Mouse (Mus musculus): ENCODE results near the gene Man1b1. TPM values are rescaled to one million over a fixed set of nuclear protein-coding genes. Genes with fewer than 3 reads are reported as not detected.

The Man1b1 gene
- total RNA-seq, 1 experiment: 73.0 TPM

DNA sequence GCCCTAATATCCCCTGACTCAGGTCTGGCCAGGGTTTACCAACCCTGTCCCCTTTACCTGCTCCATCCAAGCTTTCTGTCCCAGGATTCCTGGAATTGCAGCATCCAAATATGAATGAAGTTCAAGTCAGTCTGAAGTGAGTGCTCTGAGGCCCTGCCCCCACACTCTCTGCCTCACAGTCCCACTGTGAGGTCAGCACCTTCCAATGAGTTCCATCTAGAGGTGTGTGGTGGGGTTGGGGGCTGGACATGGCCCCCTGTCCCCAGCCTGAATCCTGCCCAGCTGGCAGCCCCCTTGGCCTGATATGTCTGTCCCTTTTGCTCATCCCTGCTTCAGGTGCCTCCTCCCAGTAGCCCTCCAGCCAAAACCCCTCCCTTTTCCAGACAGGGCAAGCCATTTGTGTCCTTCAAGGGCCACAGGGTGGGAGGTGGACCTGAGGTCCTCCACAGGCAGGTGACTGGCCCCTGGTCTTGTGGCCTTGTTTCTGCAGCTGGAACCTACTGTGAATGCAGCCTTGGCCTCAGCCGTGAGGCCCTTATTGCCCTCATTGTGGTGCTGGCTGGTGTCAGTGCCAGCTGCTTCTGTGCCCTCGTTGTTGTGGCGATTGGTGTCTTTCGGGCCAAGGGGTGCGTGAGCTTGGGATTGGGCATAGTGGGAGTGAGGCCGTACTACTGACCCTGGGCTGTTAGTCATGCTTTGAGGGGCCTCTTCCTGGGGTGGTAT, 44.0 kb upstream of the Man1b1 start, which contains the start of gene Tmem210:
Gene Tmem210 (plus strand): TSS at position 219 of the 723 bp plus-strand sequence.
- no peak for DNase-seq (ENCODE audit: low read depth, low spot score)
- Histone ChIP-seq H3K4me1 (ENCODE audit: control insufficient read depth in 2 of 2, insufficient read depth in 2 of 2, low read length in 2 of 2, poor library complexity in 1 of 2) (peaks cover 0 to 13% of the 10 kb centered on the region in 2 experiments; a peak in 1 of 4 replicates), H3K9ac (ENCODE audit: insufficient read depth, low read depth, low read length, poor library complexity, severe bottlenecking) (no peak within 1 kb of the TSS), H3K4me3 (ENCODE audit: insufficient read depth in 1 of 2, low read depth in 1 of 2, low read length in 2 of 2, poor library complexity in 1 of 2, severe bottlenecking in 1 of 2) (no peak within 1 kb of the TSS), H3K9me3 (ENCODE audit: control insufficient read depth, insufficient read depth, low read depth, low read length) (no peaks in the 10 kb centered on the region), H3K27ac (ENCODE audit: insufficient read depth, low read depth, low read length, poor library complexity, severe bottlenecking) (no peak within 1 kb of the TSS), H3K36me3 (ENCODE audit: control insufficient read depth, insufficient read depth, low read length, poor library complexity, severe bottlenecking) (peaks cover 14% of the 10 kb centered on the region; the same call in 1 of the 2 replicates)
- in situ Hi-C loops (cut with MboI; ENCODE audit: low sequenced_read_pairs in 2 of 2, unreplicated experiment in 2 of 2): no loop called here
- TF ChIP-seq CHD2 (IDR thresholded peaks at IDR 0.05; ENCODE audit: low read depth, low read length): no peak
- no peak for TF ChIP-seq ZNF384 (IDR thresholded peaks at IDR 0.05; ENCODE audit: low read depth, low read length)
- no peak for TF ChIP-seq ZC3H11A (IDR thresholded peaks at IDR 0.05; ENCODE audit: borderline replicate concordance, low read depth, low read length)

DNA sequence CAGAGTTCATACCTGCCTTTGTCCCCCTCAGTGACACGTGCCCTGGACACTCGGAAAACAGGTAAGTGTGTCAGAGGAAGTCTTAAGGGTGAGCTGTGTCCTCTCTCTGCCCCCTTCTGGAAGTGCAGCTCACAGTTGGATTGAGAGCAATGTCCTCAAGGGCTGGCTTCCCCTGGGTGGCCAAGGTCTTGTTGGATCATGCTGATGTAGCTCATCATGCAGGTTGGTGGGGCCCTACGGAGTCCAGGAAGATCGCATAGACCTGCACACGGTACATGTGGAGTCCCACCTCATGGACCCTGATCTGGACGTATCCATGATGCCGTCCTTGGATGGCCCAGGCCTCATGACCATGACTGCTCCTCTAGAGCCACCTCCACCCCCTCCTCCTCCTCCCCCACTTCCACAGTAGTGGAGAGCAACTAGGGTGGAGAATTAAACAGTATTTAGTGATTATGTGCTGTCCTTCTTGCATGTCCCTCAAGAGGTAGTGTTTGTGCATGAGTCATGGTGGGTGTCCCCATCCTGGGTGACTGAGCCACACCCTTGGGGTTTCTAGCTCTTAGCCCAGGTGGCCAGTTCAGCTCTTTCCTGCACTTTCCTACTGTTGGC, 43.3 kb upstream of the Man1b1 start:
- H3K9me3 ChIP-seq (ENCODE audit: control insufficient read depth, insufficient read depth, low read depth, low read length): no peaks in the 10 kb centered on the region
- H3K4me3 ChIP-seq (ENCODE audit: insufficient read depth in 1 of 2, low read depth in 1 of 2, low read length in 2 of 2, poor library complexity in 1 of 2, severe bottlenecking in 1 of 2): no peak overlapping the region
- peaks cover 13% of the 10 kb centered on the region; the same call in 1 of the 2 replicates for H3K36me3 ChIP-seq (ENCODE audit: control insufficient read depth, insufficient read depth, low read length, poor library complexity, severe bottlenecking)
- peaks cover 0 to 13% of the 10 kb centered on the region in 2 experiments; a peak in 1 of 4 replicates for H3K4me1 ChIP-seq (ENCODE audit: control insufficient read depth in 2 of 2, insufficient read depth in 2 of 2, low read length in 2 of 2, poor library complexity in 1 of 2)
- TF ChIP-seq ZNF384 (IDR thresholded peaks at IDR 0.05; ENCODE audit: low read depth, low read length) (no peak), ZC3H11A (IDR thresholded peaks at IDR 0.05; ENCODE audit: borderline replicate concordance, low read depth, low read length) (no peak), MAFK (IDR thresholded peaks at IDR 0.05; ENCODE audit: insufficient read depth, low read depth, low read length) (no peak)
- no peak for DNase-seq (ENCODE audit: low read depth, low spot score)
- no peak overlapping the region for H3K9ac ChIP-seq (ENCODE audit: insufficient read depth, low read depth, low read length, poor library complexity, severe bottlenecking)
- in situ Hi-C loops (cut with MboI; ENCODE audit: low sequenced_read_pairs in 2 of 2, unreplicated experiment in 2 of 2): no loop called here
- no peak overlapping the region for H3K27ac ChIP-seq (ENCODE audit: insufficient read depth, low read depth, low read length, poor library complexity, severe bottlenecking)

DNA sequence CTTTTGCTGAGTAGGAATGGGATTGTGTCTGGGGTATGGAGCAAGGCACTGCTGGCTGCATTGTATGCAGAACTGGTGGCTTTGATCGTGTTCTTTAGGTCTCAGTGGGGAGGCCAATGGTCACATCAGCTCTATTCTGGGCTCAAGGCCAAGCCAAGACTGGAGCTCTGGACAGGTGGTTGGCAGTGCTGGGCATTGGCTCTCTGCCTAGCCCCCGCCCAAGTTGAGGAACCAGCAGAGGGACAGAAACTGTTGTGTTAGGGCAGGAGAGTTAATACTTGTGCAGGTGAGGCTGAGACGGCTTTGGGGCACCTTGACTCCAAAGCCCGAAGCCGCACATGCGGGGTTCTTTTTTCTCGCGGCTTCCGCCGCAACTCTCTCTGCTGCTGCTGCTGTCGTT, 42.5 kb upstream of the Man1b1 start, which contains the start of gene Lrrc26:
Gene Lrrc26 (plus strand): TSS at position 265 of the 400 bp plus-strand sequence.
- H3K9ac ChIP-seq (ENCODE audit: insufficient read depth, low read depth, low read length, poor library complexity, severe bottlenecking): peak within 1 kb of the TSS; percentile 18; the same call in 1 of the 2 replicates
- in situ Hi-C loops (cut with MboI; ENCODE audit: low sequenced_read_pairs in 2 of 2, unreplicated experiment in 2 of 2): no loop called here
- no peak within 1 kb of the TSS for H3K27ac ChIP-seq (ENCODE audit: insufficient read depth, low read depth, low read length, poor library complexity, severe bottlenecking)
- H3K4me3 ChIP-seq (ENCODE audit: insufficient read depth in 1 of 2, low read depth in 1 of 2, low read length in 2 of 2, poor library complexity in 1 of 2, severe bottlenecking in 1 of 2): peak within 1 kb of the TSS; percentile 54 to 66
- no peak for DNase-seq (ENCODE audit: low read depth, low spot score)
- no peaks in the 10 kb centered on the region for H3K9me3 ChIP-seq (ENCODE audit: control insufficient read depth, insufficient read depth, low read depth, low read length)
- TF ChIP-seq HCFC1 (IDR thresholded peaks at IDR 0.05; ENCODE audit: borderline replicate concordance, insufficient read depth, low read length): no peak
- TF ChIP-seq MAFK (IDR thresholded peaks at IDR 0.05; ENCODE audit: insufficient read depth, low read depth, low read length): no peak
- TF ChIP-seq ZC3H11A (IDR thresholded peaks at IDR 0.05; ENCODE audit: borderline replicate concordance, low read depth, low read length): no peak
- no peak for TF ChIP-seq ZNF384 (IDR thresholded peaks at IDR 0.05; ENCODE audit: low read depth, low read length)
- TF ChIP-seq CHD2 (IDR thresholded peaks at IDR 0.05; ENCODE audit: low read depth, low read length): no peak
- peaks cover 0 to 13% of the 10 kb centered on the region in 2 experiments; a peak in 1 of 4 replicates for H3K4me1 ChIP-seq (ENCODE audit: control insufficient read depth in 2 of 2, insufficient read depth in 2 of 2, low read length in 2 of 2, poor library complexity in 1 of 2)
- peaks cover 8% of the 10 kb centered on the region; the same call in 1 of the 2 replicates for H3K36me3 ChIP-seq (ENCODE audit: control insufficient read depth, insufficient read depth, low read length, poor library complexity, severe bottlenecking)

DNA sequence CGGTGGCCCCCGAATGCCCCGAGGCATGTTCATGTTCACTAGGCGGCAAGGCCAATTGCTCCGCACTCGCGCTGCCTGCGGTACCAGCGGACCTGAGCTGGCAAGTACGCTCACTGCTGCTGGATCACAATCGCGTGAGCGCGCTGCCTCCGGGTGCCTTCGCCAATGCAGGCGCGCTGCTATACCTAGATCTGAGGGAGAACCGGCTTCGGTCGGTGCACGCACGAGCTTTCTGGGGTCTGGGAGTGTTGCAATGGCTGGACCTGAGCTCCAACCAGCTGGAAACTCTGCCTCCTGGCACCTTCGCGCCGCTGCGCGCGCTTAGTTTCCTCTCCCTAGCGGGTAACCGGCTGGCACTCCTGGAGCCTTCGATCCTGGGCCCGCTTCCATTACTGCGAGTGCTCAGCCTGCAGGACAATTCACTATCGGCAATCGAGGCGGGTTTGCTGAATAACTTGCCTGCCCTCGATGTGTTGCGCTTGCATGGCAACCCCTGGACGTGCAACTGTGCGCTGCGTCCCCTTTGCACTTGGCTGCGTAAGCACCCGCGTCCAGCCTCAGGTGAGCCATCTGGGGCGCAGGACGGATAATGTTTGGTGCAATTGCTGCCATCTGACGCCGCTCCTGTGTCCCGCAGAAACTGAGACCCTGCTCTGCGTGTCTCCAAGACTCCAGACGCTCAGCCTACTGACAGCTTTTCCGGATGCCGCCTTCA, 41.9 kb upstream of the Man1b1 start:
- in situ Hi-C loops (cut with MboI; ENCODE audit: low sequenced_read_pairs in 2 of 2, unreplicated experiment in 2 of 2): no loop called here
- H3K27ac ChIP-seq (ENCODE audit: insufficient read depth, low read depth, low read length, poor library complexity, severe bottlenecking): no peak overlapping the region
- peaks cover 0 to 13% of the 10 kb centered on the region in 2 experiments; a peak in 1 of 4 replicates for H3K4me1 ChIP-seq (ENCODE audit: control insufficient read depth in 2 of 2, insufficient read depth in 2 of 2, low read length in 2 of 2, poor library complexity in 1 of 2)
- no peaks in the 10 kb centered on the region for H3K9me3 ChIP-seq (ENCODE audit: control insufficient read depth, insufficient read depth, low read depth, low read length)
- no peak for TF ChIP-seq HCFC1 (IDR thresholded peaks at IDR 0.05; ENCODE audit: borderline replicate concordance, insufficient read depth, low read length)
- TF ChIP-seq ZC3H11A (IDR thresholded peaks at IDR 0.05; ENCODE audit: borderline replicate concordance, low read depth, low read length): no peak
- TF ChIP-seq CHD2 (IDR thresholded peaks at IDR 0.05; ENCODE audit: low read depth, low read length): no peak
- no peak for TF ChIP-seq ZNF384 (IDR thresholded peaks at IDR 0.05; ENCODE audit: low read depth, low read length)
- H3K9ac ChIP-seq (ENCODE audit: insufficient read depth, low read depth, low read length, poor library complexity, severe bottlenecking): peak overlapping the region; percentile 18; the same call in 1 of the 2 replicates
- peaks cover 2% of the 10 kb centered on the region; the same call in 1 of the 2 replicates for H3K36me3 ChIP-seq (ENCODE audit: control insufficient read depth, insufficient read depth, low read length, poor library complexity, severe bottlenecking)
- peak overlapping the region; percentile 54 to 66 for H3K4me3 ChIP-seq (ENCODE audit: insufficient read depth in 1 of 2, low read depth in 1 of 2, low read length in 2 of 2, poor library complexity in 1 of 2, severe bottlenecking in 1 of 2)
- no peak for DNase-seq (ENCODE audit: low read depth, low spot score)
